Mouse (Mus musculus) midbrain, embryonic 14.5 days (tissue): ENCODE data around the gene Mmd2. TPM values are rescaled to one million over a fixed set of nuclear protein-coding genes. Genes with fewer than 3 reads are reported as not detected.
A peak's percentile ranks its signal among the peaks of the same experiment; 100 is the strongest.

Experiments
- ATAC-seq: fragments of 200-750 bp; cut with Nextera tagmentation; 2 replicates; pipeline ENCODE4 v1.8.0; 2017; ENCODE audit warnings: moderate number of reproducible peaks, moderate library complexity; ENCODE audit not compliant: low FRiP score, low TSS enrichment
- DNase-seq: peaks from one replicate; pipeline ENCODE4 v3.0.0-alpha.2; 2015
- H3K27ac ChIP-seq: fragments of 300-500 bp; sonication (generic); replicated peaks from 2 replicates; pipeline ENCODE4 v1.5.1; 2014; ENCODE audit warnings: mild to moderate bottlenecking, low read depth, low read length, moderate library complexity
- H3K27me3 ChIP-seq: fragments of 300-500 bp; sonication (generic); 2 replicates; pipeline ENCODE4 v1.6.1; 2014; ENCODE audit warnings: low read length, control low read depth, mixed read lengths; ENCODE audit not compliant: control insufficient read depth, insufficient read depth
- H3K36me3 ChIP-seq: fragments of 300-500 bp; sonication (generic); 2 replicates; pipeline ENCODE4 v1.6.1; 2014; ENCODE audit warnings: low read length, control low read depth; ENCODE audit not compliant: control insufficient read depth, insufficient read depth
- H3K4me1 ChIP-seq: fragments of 300-500 bp; sonication (generic); 2 replicates; pipeline ENCODE4 v1.6.1; 2014; ENCODE audit warnings: mild to moderate bottlenecking, antibody characterized with exemption, low read length, control low read depth; ENCODE audit not compliant: control insufficient read depth, insufficient read depth
- H3K4me2 ChIP-seq: fragments of 300-500 bp; sonication (generic); 2 replicates; pipeline ENCODE4 v1.6.1; 2014; ENCODE audit warnings: mild to moderate bottlenecking, low read length, moderate library complexity
- H3K4me3 ChIP-seq: fragments of 300-500 bp; sonication (generic); replicated peaks from 2 replicates; pipeline ENCODE4 v1.5.1; 2014; ENCODE audit warnings: low read depth, low read length
- H3K9ac ChIP-seq: fragments of 300-500 bp; sonication (generic); replicated peaks from 2 replicates; pipeline ENCODE4 v1.6.1; 2014; ENCODE audit warnings: mild to moderate bottlenecking, low read length, moderate library complexity
- H3K9me3 ChIP-seq: fragments of 300-500 bp; sonication (generic); 2 replicates; pipeline ENCODE4 v1.6.1; 2016; ENCODE audit warnings: low read length, control low read depth, mixed read lengths; ENCODE audit not compliant: control insufficient read depth
- WGBS: fragments of 180-500 bp; shearing (Covaris S2); extraction: QIAGEN DNeasy Blood & Tissue Kit; methylation state at CpG from one replicate; pipeline ENCODE4 v1.1.7; 2014; 5-methylcytosine and 5-hydroxymethylcytosine counted together
- polyA plus RNA-seq: library from polyadenylated mRNA; unstranded; fragments of >200 nt; fragmentation: Nextera tagmentation; extraction: Ambion mirVana; gene quantifications from 2 replicates; pipeline ENCODE4 v1.2.1, GENCODE M21; 2014

Gene Mmd2
- polyA plus RNA-seq, 1 experiment from 2014 or later = 35.3 TPM

- no peak for ATAC-seq
- no peak overlapping the region for H3K27ac ChIP-seq
- H3K9ac ChIP-seq = no peak overlapping the region
- no peaks in the 10 kb centered on the region for H3K9me3 ChIP-seq
- no peaks in the 10 kb centered on the region for H3K4me1 ChIP-seq
- no peaks in the 10 kb centered on the region for H3K36me3 ChIP-seq
- H3K4me3 ChIP-seq = no peak overlapping the region
- H3K27me3 ChIP-seq = no peaks in the 10 kb centered on the region
- no peak for DNase-seq
- 75% methylated on average over 6 of the region's 6 CpGs for WGBS
- no peak overlapping the region for H3K4me2 ChIP-seq
Observed at GRCm38 (mm10) chr5:142616326-142616725, 7.7 kb upstream of the Mmd2 start.

- WGBS = 87% methylated on average over 4 of the region's 4 CpGs
- no peak overlapping the region for H3K27ac ChIP-seq
- H3K9me3 ChIP-seq = no peaks in the 10 kb centered on the region
- H3K9ac ChIP-seq = no peak overlapping the region
- DNase-seq (no peak), ATAC-seq (no peak)
- no peak overlapping the region for H3K4me3 ChIP-seq
- no peak overlapping the region for H3K4me2 ChIP-seq
- no peaks in the 10 kb centered on the region for H3K36me3 ChIP-seq
- H3K27me3 ChIP-seq = no peaks in the 10 kb centered on the region
- no peaks in the 10 kb centered on the region for H3K4me1 ChIP-seq
Observed at GRCm38 (mm10) chr5:142615638-142616037, 7.0 kb upstream of the Mmd2 start.

- Histone ChIP-seq H3K9ac (no peak overlapping the region), H3K27me3 (no peaks in the 10 kb centered on the region), H3K9me3 (no peaks in the 10 kb centered on the region), H3K4me2 (no peak overlapping the region), H3K27ac (no peak overlapping the region), H3K36me3 (no peaks in the 10 kb centered on the region), H3K4me3 (no peak overlapping the region), H3K4me1 (no peaks in the 10 kb centered on the region)
- ATAC-seq = no peak
- no peak for DNase-seq
- WGBS = 74% methylated on average over 3 of the region's 3 CpGs
Observed at GRCm38 (mm10) chr5:142614513-142614912, 5.9 kb upstream of the Mmd2 start.

- 86% methylated on average over 4 of the region's 4 CpGs for WGBS
- ATAC-seq (no peak), DNase-seq (no peak)
- Histone ChIP-seq H3K36me3 (no peaks in the 10 kb centered on the region), H3K27ac (no peak overlapping the region), H3K9ac (no peak overlapping the region), H3K27me3 (no peaks in the 10 kb centered on the region), H3K4me2 (no peak overlapping the region), H3K4me1 (peaks cover 11% of the 10 kb centered on the region), H3K4me3 (no peak overlapping the region), H3K9me3 (no peaks in the 10 kb centered on the region)
Observed at GRCm38 (mm10) chr5:142610362-142610761, 1.8 kb upstream of the Mmd2 start.

DNA sequence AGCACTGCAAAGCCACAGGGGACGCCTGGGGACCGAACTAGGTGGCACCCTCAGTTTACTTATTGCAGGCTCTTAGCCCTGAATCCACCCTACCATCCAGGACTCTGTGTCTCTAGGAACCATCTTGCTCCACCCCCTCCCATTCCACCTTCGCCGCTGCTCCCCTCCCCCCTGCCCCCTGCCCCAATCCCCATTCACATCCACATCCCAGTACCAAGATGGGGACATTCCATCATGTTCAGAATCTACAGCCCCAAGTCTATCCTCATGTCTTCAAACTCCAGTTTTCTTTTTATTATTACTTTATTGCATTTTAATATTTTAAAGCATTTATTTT lies 357 bp upstream of the Mmd2 start:
- DNase-seq = no peak
- H3K9ac ChIP-seq = peak overlapping the region; percentile 65
- 0 out of 2 replicates have a peak overlapping the region, but pooled peaks have one; percentile 55 for H3K27ac ChIP-seq
- no peaks in the 10 kb centered on the region for H3K9me3 ChIP-seq
- H3K36me3 ChIP-seq = no peaks in the 10 kb centered on the region
- peak overlapping the region; percentile 71 for H3K4me2 ChIP-seq
- no peaks in the 10 kb centered on the region for H3K27me3 ChIP-seq
- H3K4me3 ChIP-seq = peak overlapping the region; percentile 43
- H3K4me1 ChIP-seq = peaks cover 11% of the 10 kb centered on the region
- 0% methylated on average over 4 of the region's 4 CpGs for WGBS
- ATAC-seq = no peak

DNA sequence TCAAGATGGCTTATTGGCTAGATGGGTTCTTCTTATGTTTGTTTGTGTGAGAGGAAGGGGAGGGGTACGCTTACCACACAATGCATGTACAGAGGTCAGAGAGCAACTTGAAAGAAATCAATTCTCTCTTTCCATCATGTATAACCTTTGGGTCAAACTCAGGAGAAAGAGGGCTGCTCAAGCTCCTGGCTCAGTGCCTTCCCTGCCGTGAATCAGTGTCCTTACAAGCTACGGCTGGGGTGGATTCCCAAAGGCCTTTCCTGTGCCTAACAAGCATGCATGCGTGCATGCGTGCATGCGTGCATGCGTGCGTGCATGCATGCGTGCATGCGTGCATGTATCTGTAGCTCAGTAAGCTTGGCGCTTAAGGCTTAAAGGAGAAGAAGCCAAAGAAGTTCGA lies 3.3 kb downstream of the Mmd2 start:
- no peak overlapping the region for H3K4me3 ChIP-seq
- no peaks in the 10 kb centered on the region for H3K36me3 ChIP-seq
- ATAC-seq = no peak
- DNase-seq = no peak
- H3K27ac ChIP-seq = no peak overlapping the region
- H3K27me3 ChIP-seq = no peaks in the 10 kb centered on the region
- H3K9ac ChIP-seq = no peak overlapping the region
- no peaks in the 10 kb centered on the region for H3K9me3 ChIP-seq
- peaks cover 11% of the 10 kb centered on the region for H3K4me1 ChIP-seq
- no peak overlapping the region for H3K4me2 ChIP-seq
- WGBS = 87% methylated on average over 12 of the region's 12 CpGs

GRCm38 (mm10) chr5:142604379-142604778 lies 4.2 kb downstream of the Mmd2 start:
- no peak overlapping the region for H3K4me3 ChIP-seq
- WGBS = 81% methylated on average over 7 of the region's 7 CpGs
- ATAC-seq = no peak
- H3K4me2 ChIP-seq = no peak overlapping the region
- no peaks in the 10 kb centered on the region for H3K36me3 ChIP-seq
- no peaks in the 10 kb centered on the region for H3K9me3 ChIP-seq
- peaks cover 11% of the 10 kb centered on the region for H3K4me1 ChIP-seq
- H3K9ac ChIP-seq = no peak overlapping the region
- no peak for DNase-seq
- H3K27ac ChIP-seq = no peak overlapping the region
- no peaks in the 10 kb centered on the region for H3K27me3 ChIP-seq

DNA sequence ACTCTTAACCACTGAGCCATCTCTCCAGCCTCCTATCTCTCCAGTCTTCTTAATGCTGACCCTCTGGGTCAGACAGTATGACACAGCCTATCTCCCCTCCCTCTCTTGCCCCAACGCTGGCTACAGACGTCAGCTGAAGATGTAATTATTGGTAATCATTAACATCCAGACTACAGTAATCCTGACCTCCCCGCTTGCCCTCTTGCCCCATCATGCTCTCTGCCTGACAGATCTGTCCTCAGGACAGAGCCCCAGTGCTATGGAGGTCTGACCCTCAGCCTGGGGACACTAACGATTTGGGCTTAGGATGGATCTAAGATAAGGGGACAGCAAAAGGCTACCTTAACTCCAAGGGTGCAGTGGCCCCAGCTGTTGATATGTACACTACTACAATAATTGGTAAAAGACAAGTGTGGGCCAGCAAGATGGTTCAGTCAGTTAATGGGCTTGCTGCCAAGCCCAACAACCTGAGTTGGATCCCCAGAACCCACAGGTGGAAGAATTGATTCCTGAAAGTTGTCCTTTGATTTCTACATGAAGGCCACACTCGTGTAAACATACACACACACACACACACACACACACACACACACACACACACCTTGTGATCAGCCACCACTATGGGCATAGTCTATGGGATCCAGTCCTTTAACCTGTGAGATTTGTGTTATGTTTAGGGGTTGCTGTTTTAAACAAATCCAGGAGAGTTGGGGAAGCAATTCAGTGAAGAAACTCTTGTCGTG lies 10.8 kb downstream of the Mmd2 start:
- no peaks in the 10 kb centered on the region for H3K4me1 ChIP-seq
- WGBS = 86% methylated on average over 6 of the region's 6 CpGs
- ATAC-seq = no peak

GRCm38 (mm10) chr5:142596723-142597122 lies 11.9 kb downstream of the Mmd2 start:
- Histone ChIP-seq H3K4me2 (no peak overlapping the region), H3K9ac (no peak overlapping the region), H3K27ac (no peak overlapping the region), H3K27me3 (no peaks in the 10 kb centered on the region), H3K4me3 (no peak overlapping the region), H3K9me3 (no peaks in the 10 kb centered on the region), H3K36me3 (no peaks in the 10 kb centered on the region), H3K4me1 (no peaks in the 10 kb centered on the region)
- no peak for DNase-seq
- WGBS = 78% methylated on average over 6 of the region's 6 CpGs
- ATAC-seq = no peak

More for the DNA sequence above, 10.8 kb downstream of the Mmd2 start:
- Histone ChIP-seq H3K27me3 (no peaks in the 10 kb centered on the region), H3K4me3 (no peak overlapping the region), H3K4me2 (no peak overlapping the region), H3K9me3 (no peaks in the 10 kb centered on the region), H3K9ac (no peak overlapping the region), H3K27ac (no peak overlapping the region), H3K36me3 (no peaks in the 10 kb centered on the region)
- no peak for DNase-seq
